Mouse (Mus musculus) testis, postnatal 14 days (tissue): ENCODE measurements at regions not wholly inside any gene's neighbourhood (a gene's known extent, or its start where the extent isn't known, plus 50 kb on each side); places are given as distances from the start of the nearest gene placed in this dataset.

Experiments used
- DNase-seq: peaks from one replicate; pipeline ENCODE4 v3.0.0; 2021; ENCODE audit warnings: low spot score

DNA sequence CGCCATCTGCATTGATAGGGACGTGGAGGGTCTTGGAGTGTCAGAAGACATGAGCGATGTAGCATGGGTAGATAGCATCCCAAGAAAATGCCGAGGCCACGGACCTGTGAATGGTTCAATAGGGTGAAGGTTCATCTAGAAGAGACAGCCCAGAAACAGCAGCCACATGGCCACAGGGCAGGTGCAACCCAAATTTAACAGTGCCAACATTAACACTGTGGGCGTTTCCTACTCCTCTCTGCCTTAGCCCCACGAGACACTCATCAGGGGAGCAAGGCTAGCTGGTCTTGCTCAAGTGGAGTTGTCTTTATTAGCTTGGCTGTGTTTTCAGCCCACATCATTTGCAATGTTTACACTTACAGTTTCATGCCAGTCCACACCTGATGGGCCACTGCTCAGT, 310.7 kb downstream of the Plpp3 start:
- no peak for DNase-seq

- no peak for DNase-seq
Measured at GRCm38 (mm10) chr4:105469300-105469821, 312.2 kb downstream of the Plpp3 start.

DNA sequence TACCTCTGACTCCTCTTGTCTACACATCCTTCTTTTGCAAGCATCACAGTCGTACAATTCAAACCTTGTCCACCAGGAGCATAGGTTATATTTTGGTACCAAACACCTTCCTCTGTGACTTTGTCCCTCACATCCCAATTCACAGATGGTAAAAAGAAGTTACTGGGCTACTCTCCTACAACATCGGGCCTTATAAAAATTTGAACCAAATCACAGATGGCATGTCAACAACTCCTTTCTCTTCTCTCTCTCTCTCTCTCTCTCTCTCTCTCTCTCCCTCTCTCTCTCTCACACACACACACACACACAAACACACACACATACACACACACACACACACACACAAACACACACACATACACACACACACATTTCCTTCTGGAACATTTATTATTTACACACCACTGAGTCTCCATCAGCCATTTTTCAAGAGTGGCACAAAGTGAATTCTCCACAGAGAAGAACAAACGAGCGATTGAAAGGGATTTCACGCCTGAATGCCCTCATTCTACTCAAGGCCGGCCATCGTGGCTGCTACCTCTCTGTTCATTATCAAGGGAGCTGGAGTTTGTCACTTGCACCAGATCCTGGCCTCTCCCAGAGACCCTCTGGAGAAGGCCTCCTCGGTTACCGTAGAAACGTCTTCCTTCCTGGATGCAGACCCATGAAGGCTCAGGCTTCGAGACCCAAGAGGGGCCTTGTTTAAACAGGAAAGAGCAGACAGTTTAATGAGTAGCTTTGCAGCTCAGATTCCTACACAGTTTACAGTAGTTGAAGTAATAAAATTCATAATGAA, 314.7 kb upstream of the Gm12728 start:
- no peak for DNase-seq

GRCm38 (mm10) chr4:105476332-105476731, 313.3 kb upstream of the Gm12728 start:
- no peak for DNase-seq

DNA sequence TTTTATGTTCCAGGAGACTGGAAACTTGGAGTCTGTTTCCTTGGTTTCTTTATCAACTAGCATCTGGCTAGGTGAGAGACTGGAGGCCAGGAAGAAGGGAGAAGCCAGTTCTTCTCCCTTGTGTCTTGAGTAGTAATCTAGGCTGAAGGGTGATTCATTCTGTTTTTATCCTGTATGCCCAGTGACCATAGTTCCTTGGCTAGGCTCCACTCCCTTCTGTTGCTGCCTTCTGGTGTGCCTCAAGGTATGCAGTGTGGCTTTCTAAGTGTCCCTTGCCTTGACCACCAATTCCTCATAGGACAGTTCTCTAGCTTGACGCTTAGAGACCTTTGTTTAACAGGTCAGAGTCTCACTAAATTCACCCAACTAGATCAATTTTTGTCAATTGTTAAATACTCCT, 303.3 kb upstream of the Gm12728 start:
- DNase-seq = no peak

DNA sequence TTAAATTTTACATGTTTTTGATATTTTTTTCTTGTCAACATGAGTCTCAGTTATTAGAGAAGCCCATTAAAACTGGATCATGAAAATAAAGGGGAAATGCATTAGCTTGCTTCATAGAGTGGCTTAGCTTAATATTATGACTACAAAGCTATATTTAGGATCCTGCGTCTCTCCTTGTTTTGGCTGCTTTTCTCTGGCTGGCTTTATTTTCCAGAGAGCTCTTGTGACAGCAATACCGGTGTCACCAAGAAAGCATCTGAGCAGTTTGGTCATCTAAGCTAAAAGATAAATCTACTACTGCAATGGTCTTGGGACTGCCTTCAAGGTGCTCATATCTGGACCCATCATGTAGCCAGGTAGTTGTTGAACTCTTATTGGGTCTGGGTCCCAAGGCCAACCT, 293.5 kb upstream of the Gm12728 start:
- no peak for DNase-seq

GRCm38 (mm10) chr4:105506190-105506589, 283.5 kb upstream of the Gm12728 start:
- no peak for DNase-seq

GRCm38 (mm10) chr4:105507221-105507620, 282.4 kb upstream of the Gm12728 start:
- no peak for DNase-seq

- no peak for DNase-seq
Measured at GRCm38 (mm10) chr4:105509091-105509490, 280.6 kb upstream of the Gm12728 start.

DNA sequence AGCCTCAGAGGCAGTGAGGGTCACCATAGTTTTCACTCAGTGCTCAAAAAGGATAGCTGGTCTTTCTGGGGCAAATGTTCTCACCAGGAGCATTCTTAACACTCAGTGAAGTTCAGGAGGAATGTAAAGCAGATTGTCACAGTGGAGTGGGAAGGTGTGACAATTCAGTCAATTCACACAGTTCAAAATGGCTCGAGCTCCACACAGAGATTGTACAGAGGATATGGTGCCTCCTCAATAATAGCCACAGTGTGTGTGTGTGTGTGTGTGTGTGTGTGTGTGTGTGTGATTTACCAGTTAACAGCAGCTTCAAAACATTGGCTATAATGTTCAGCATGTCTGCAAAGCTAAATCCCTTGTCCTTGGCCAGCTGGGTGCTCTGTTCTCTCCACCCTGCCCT, 279.3 kb upstream of the Gm12728 start:
- no peak for DNase-seq

DNA sequence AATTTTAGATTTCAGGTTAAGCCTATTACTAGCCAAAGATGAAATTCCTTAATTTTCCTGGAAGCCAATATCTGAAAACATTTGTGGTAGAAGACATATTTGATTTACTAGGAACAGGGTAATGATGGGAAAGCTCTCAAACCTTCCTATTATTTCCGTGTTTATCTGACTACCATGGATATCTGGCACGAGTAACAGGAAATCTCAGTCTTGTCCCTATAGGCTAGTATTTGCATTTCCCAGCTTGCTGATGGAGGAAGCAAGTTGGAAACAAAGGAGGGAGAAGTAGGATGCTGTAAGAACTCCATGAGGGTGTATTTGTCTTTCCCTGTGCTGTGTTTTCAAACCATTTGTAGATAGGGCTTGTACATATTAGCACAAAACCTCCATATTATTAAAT, 264.5 kb upstream of the Gm12728 start:
- DNase-seq = no peak

GRCm38 (mm10) chr4:105526755-105527154, 262.9 kb upstream of the Gm12728 start:
- no peak for DNase-seq

- DNase-seq = no peak
Measured at GRCm38 (mm10) chr4:105527316-105527715, 262.4 kb upstream of the Gm12728 start.

GRCm38 (mm10) chr4:105531651-105532425, 257.8 kb upstream of the Gm12728 start:
- no peak for DNase-seq

- no peak for DNase-seq
Measured at GRCm38 (mm10) chr4:105535451-105535850, 254.2 kb upstream of the Gm12728 start.

- DNase-seq = no peak
Measured at GRCm38 (mm10) chr4:105545486-105545885, 244.2 kb upstream of the Gm12728 start.

- DNase-seq = no peak
Measured at GRCm38 (mm10) chr4:105549744-105550440, 239.8 kb upstream of the Gm12728 start.

GRCm38 (mm10) chr4:105551966-105552685, 237.5 kb upstream of the Gm12728 start:
- no peak for DNase-seq

DNA sequence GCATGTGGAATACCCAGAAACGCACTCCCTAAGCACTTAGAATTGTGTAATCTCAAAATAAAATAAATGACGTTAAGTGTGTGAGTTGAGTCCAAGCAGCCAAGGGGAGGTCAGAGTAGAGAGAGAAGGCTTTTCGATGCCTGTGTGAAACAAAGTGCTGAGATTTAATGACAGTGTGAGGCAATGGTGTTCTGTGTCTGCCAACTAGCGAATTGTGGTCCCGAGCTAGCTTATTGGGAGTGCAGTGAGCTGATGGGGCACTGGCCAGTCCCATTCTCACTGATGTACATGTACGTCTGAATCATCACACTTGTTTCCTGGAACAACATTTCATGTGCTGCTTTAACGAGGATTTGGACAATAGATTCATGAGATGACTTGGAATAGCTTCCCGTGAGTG, 234.7 kb upstream of the Gm12728 start:
- no peak for DNase-seq

- no peak for DNase-seq
Measured at GRCm38 (mm10) chr4:105555941-105556340, 233.7 kb upstream of the Gm12728 start.

DNA sequence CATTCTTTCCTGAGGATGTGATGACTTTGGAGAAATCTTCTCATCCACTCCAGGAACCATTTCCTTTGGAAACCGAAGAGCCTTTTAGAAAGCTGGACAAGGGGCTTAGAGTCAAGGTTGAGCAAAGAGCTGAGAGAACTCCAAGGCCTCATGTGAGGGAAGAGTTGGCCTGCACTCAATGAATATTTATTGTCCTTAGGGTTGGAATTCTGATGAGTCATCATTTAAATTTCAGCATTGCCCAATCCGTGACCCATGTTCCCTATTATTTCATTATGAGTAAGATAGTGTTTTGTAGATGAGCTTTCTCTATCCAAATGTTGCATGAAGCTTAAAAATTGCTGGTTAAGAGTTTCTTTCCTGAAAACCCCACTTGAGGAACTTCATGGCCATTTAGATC, 232.3 kb upstream of the Gm12728 start:
- DNase-seq = peak; percentile 11

GRCm38 (mm10) chr4:105560055-105560454, 229.6 kb upstream of the Gm12728 start:
- no peak for DNase-seq
